Mouse (Mus musculus) thymus, adult 2 months (tissue): Measurements from ENCODE around the gene Wwc2.

Experiments
- CTCF ChIP-seq: fragments of 200-500 bp; IDR thresholded peaks from 2 replicates; pipeline ENCODE4 v1.5.1; 2012; ENCODE audit warnings: mild to moderate bottlenecking, control low read depth, low read length, moderate library complexity, borderline replicate concordance; ENCODE audit not compliant: control insufficient read depth, poor library complexity, insufficient read depth; ENCODE audit errors: extremely low read depth
- POLR2A ChIP-seq: fragments of 200-500 bp; IDR thresholded peaks from 2 replicates; pipeline ENCODE4 v1.6.1; 2012; ENCODE audit warnings: mild to moderate bottlenecking, low read length, control low read depth, moderate library complexity; ENCODE audit not compliant: control insufficient read depth, poor library complexity, insufficient read depth; ENCODE audit errors: extremely low read depth

GRCm38 (mm10) chr8:47832616-47833015 is 158.1 kb downstream of the Wwc2 start:
- TF ChIP-seq CTCF (no peak), POLR2A (no peak)
